Mouse (Mus musculus): Measurements from ENCODE around the gene Ccdc170.

The Ccdc170 gene

GRCm38 (mm10) chr10:4522116-4522515 is 39.8 kb downstream of the Ccdc170 start:
- DNase-seq (ENCODE audit: low spot score), result no peak

- DNase-seq (ENCODE audit: low spot score), result no peak
These were observed 40.8 kb downstream of the Ccdc170 start for GRCm38 (mm10) chr10:4523078-4523477.

GRCm38 (mm10) chr10:4528043-4528442 is 45.7 kb downstream of the Ccdc170 start:
- no peak for DNase-seq (ENCODE audit: low spot score)

GRCm38 (mm10) chr10:4530638-4531235 is 48.4 kb downstream of the Ccdc170 start:
- DNase-seq (ENCODE audit: low spot score), result no peak

- no peak for DNase-seq (ENCODE audit: low spot score)
These were observed 49.6 kb downstream of the Ccdc170 start for GRCm38 (mm10) chr10:4531933-4532332.

- DNase-seq (ENCODE audit: low spot score), result no peak
These were observed 50.4 kb downstream of the Ccdc170 start for GRCm38 (mm10) chr10:4532731-4533130.

- DNase-seq (ENCODE audit: low spot score), result no peak
These were observed 51.6 kb downstream of the Ccdc170 start for GRCm38 (mm10) chr10:4533873-4534272.

GRCm38 (mm10) chr10:4545550-4545949 is 63.2 kb downstream of the Ccdc170 start:
- peak; percentile 39 for DNase-seq (ENCODE audit: low spot score)

GRCm38 (mm10) chr10:4553442-4554119 is 71.3 kb downstream of the Ccdc170 start:
- no peak for DNase-seq (ENCODE audit: low spot score)

- DNase-seq (ENCODE audit: low spot score), result no peak
These were observed 74.6 kb downstream of the Ccdc170 start for GRCm38 (mm10) chr10:4556842-4557377.

GRCm38 (mm10) chr10:4559132-4559531 is 76.8 kb downstream of the Ccdc170 start:
- DNase-seq (ENCODE audit: low spot score), result no peak

GRCm38 (mm10) chr10:4565148-4565547 is 82.8 kb downstream of the Ccdc170 start:
- DNase-seq (ENCODE audit: low spot score), result no peak

- no peak for DNase-seq (ENCODE audit: low spot score)
These were observed 88.5 kb downstream of the Ccdc170 start for GRCm38 (mm10) chr10:4570778-4571177.

- no peak for DNase-seq (ENCODE audit: low spot score)
These were observed 89.0 kb downstream of the Ccdc170 start for GRCm38 (mm10) chr10:4571304-4571703.

- DNase-seq (ENCODE audit: low spot score), result no peak
These were observed 99.6 kb downstream of the Ccdc170 start for GRCm38 (mm10) chr10:4581905-4582304.

- DNase-seq (ENCODE audit: low spot score), result no peak
These were observed 104.4 kb downstream of the Ccdc170 start for GRCm38 (mm10) chr10:4586691-4587090.

GRCm38 (mm10) chr10:4589576-4589975 is 107.3 kb downstream of the Ccdc170 start:
- DNase-seq (ENCODE audit: low spot score), result no peak

- no peak for DNase-seq (ENCODE audit: low spot score)
These were observed 108.7 kb downstream of the Ccdc170 start for GRCm38 (mm10) chr10:4590956-4591355.

- no peak for DNase-seq (ENCODE audit: low spot score)
These were observed 111.5 kb downstream of the Ccdc170 start for GRCm38 (mm10) chr10:4593828-4594227.

GRCm38 (mm10) chr10:4597211-4597610 is 114.9 kb downstream of the Ccdc170 start:
- DNase-seq (ENCODE audit: low spot score), result no peak

GRCm38 (mm10) chr10:4598244-4598842 is 116.0 kb downstream of the Ccdc170 start:
- no peak for DNase-seq (ENCODE audit: low spot score)

- DNase-seq (ENCODE audit: low spot score), result no peak
These were observed 116.6 kb downstream of the Ccdc170 start for GRCm38 (mm10) chr10:4598916-4599315.

GRCm38 (mm10) chr10:4599591-4599990 is 117.3 kb downstream of the Ccdc170 start:
- no peak for DNase-seq (ENCODE audit: low spot score)
